Comparison of ENCODE assay signal across 8 mouse cellular contexts in the genomic region with DNA sequence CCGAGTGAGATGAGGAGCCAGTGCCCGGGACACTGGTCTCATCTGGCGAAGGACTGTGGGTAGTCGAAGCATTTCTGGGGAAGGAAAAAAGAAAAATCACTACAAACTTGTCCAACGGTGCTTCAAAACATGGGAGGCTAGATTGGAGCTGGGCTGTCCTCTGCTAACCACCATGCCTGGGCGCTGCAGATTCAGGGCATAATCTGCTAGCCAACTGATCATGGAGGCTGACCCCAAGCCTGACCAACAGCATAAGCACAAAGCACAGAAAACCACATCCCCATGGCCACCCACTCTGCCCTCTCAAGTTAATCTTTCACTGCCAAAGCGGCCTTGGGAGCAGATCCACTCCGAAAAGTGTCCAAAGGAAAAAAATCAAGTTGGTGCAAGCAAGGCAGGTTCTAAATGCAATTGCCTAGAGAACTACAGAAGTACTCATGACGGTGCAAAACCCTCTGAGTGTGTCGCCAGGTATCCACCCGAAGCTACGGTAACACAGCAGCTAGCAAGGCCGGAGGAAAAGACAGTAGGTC. TPM values are rescaled to one million over a fixed set of nuclear protein-coding genes. Genes with fewer than 3 reads are reported as not detected.
DNase-seq lines count a peak whose midpoint lies in the region; ATAC-seq lines count a peak whose summit lies in the region.

No protein-coding gene starts in this region.

- peaks cover 75% of the 10 kb centered on the region for H3K79me2 ChIP-seq in macrophage (ENCODE audit: inconsistent target)

- peak overlapping the region; percentile 93 for H3K27ac ChIP-seq in forebrain, embryonic 16.5 days (ENCODE audit: low read length)
- H3K27ac ChIP-seq in kidney, embryonic 14.5 days (ENCODE audit: low read depth, low read length): peak overlapping the region; percentile 98
- H3K27ac ChIP-seq in macrophage: peak overlapping the region; percentile 66

- no peaks in the 10 kb centered on the region for H3K27me3 ChIP-seq in forebrain, embryonic 16.5 days (replicated peaks; ENCODE audit: control insufficient read depth, insufficient read depth, low read length)
- H3K27me3 ChIP-seq in kidney, embryonic 14.5 days (ENCODE audit: control insufficient read depth, insufficient read depth, low read length): no peaks in the 10 kb centered on the region

- 0 out of 2 replicates have a peak, but pooled peaks cover 3% of the 10 kb centered on the region for H3K9me3 ChIP-seq in forebrain, embryonic 16.5 days (ENCODE audit: control insufficient read depth, low read length)
- H3K9me3 ChIP-seq in kidney, embryonic 14.5 days (ENCODE audit: control insufficient read depth, low read length): 0 out of 2 replicates have a peak, but pooled peaks cover 3% of the 10 kb centered on the region

- peak overlapping the region; percentile 95 for H3K9ac ChIP-seq in forebrain, embryonic 16.5 days (replicated peaks; ENCODE audit: low read depth, low read length)
- peak overlapping the region; percentile 97 for H3K9ac ChIP-seq in kidney, embryonic 14.5 days (ENCODE audit: low read depth, low read length)

- DNase-seq in right cerebral cortex, adult 2 months (ENCODE audit: low spot score in 2 of 2): peak; percentile 14 to 20
- no peak for DNase-seq in right cerebral cortex, adult 18-20 months
- peak; percentile 41 for DNase-seq in c-Kit-negative CD71-positive TER-119-positive erythroid progenitor cells, embryonic 14.5 days (ENCODE audit: low read depth, low spot score)
- peak; percentile 9 for DNase-seq in telencephalon, adult 2 months (ENCODE audit: low read depth, low spot score)
- DNase-seq in urinary bladder, postnatal 10 days (ENCODE audit: low spot score): no peak

- WGBS in forebrain, embryonic 16.5 days: 0% methylated on average over 13 of the region's 13 CpGs
- 1% methylated on average over 13 of the region's 13 CpGs for WGBS in kidney, embryonic 14.5 days
- WGBS in macrophage (ENCODE audit: missing documents): 2% methylated on average over 13 of the region's 13 CpGs

- H3K4me3 ChIP-seq in forebrain, embryonic 16.5 days (replicated peaks; ENCODE audit: low read length): peak overlapping the region; percentile 84
- peak overlapping the region; percentile 91 for H3K4me3 ChIP-seq in kidney, embryonic 14.5 days (ENCODE audit: low read length)
- peak overlapping the region; percentile 83 for H3K4me3 ChIP-seq in macrophage (ENCODE audit: inconsistent target)

- H3K4me1 ChIP-seq in forebrain, embryonic 16.5 days (replicated peaks; ENCODE audit: control insufficient read depth, insufficient read depth, low read length): peaks cover 32% of the 10 kb centered on the region
- peaks cover 18% of the 10 kb centered on the region for H3K4me1 ChIP-seq in kidney, embryonic 14.5 days (ENCODE audit: control insufficient read depth, insufficient read depth, low read length)

- no peak for ATAC-seq in forebrain, embryonic 16.5 days
- ATAC-seq in kidney, embryonic 14.5 days (ENCODE audit: low FRiP score, low TSS enrichment): no peak

- H3K36me3 ChIP-seq in forebrain, embryonic 16.5 days (ENCODE audit: control insufficient read depth, insufficient read depth): peaks cover 21% of the 10 kb centered on the region
- H3K36me3 ChIP-seq in kidney, embryonic 14.5 days (ENCODE audit: control insufficient read depth, insufficient read depth, low read length): peaks cover 43% of the 10 kb centered on the region
- H3K36me3 ChIP-seq in macrophage (ENCODE audit: inconsistent target): peaks cover 45% of the 10 kb centered on the region

- peak overlapping the region; percentile 95 for H3K4me2 ChIP-seq in forebrain, embryonic 16.5 days (ENCODE audit: low read length)
- H3K4me2 ChIP-seq in kidney, embryonic 14.5 days (replicated peaks; ENCODE audit: low read depth, low read length): peak overlapping the region; percentile 67

RNA-seq across cellular contexts. Expression of gene Hspe1, which starts 1.0 kb away (rescaled TPM):
- 215 and 231 TPM in 2 replicates for polyA plus RNA-seq in forebrain, embryonic 16.5 days (2015; fragmentation: Nextera tagmentation; extraction: Ambion mirVana)
- polyA plus RNA-seq in kidney, embryonic 14.5 days (2014; fragmentation: Nextera tagmentation; extraction: Ambion mirVana): 508 and 679 TPM in 2 replicates
- 10 to 100 TPM in 13 of 26 experiments, 1 to 10 TPM in 13; 2.4 to 55.2 (median 9.9) TPM for total RNA-seq in macrophage (2018; cell fraction: chromatin; rRNA removed)
- total RNA-seq in macrophage (2018; cell fraction: cytosol; rRNA removed): 100 to 1,000 TPM; 153 to 311 (median 193) TPM
- 10 to 100 TPM; 18.2 to 90.6 (median 37.6) TPM for total RNA-seq in macrophage (2018; cell fraction: nucleus; rRNA removed)
- polyA plus RNA-seq in macrophage (2018): 207 to 271 TPM (median 256 TPM) in 3 replicates

RNA-seq across cellular contexts. Expression of gene Hspd1, which starts 1.1 kb away (rescaled TPM):
- 295 and 312 TPM in 2 replicates for polyA plus RNA-seq in forebrain, embryonic 16.5 days (2015; fragmentation: Nextera tagmentation; extraction: Ambion mirVana)
- polyA plus RNA-seq in kidney, embryonic 14.5 days (2014; fragmentation: Nextera tagmentation; extraction: Ambion mirVana): 359 and 402 TPM in 2 replicates
- total RNA-seq in macrophage (2018; cell fraction: chromatin; rRNA removed): 10 to 100 TPM; 15.7 to 58.9 (median 30.4) TPM
- total RNA-seq in macrophage (2018; cell fraction: cytosol; rRNA removed): 100 to 1,000 TPM; 110 to 167 (median 137) TPM
- 100 to 1,000 TPM in 3 of 26 experiments, 10 to 100 TPM in 23; 27.5 to 129 (median 71.0) TPM for total RNA-seq in macrophage (2018; cell fraction: nucleus; rRNA removed)
- polyA plus RNA-seq in macrophage (2018): 107 to 280 TPM (median 197 TPM) in 3 replicates

RNA-seq across cellular contexts. Expression of gene Coq10b, which starts 34.4 kb away (rescaled TPM):
- polyA plus RNA-seq in forebrain, embryonic 16.5 days (2015; fragmentation: Nextera tagmentation; extraction: Ambion mirVana): 34.4 and 35.5 TPM in 2 replicates
- polyA plus RNA-seq in kidney, embryonic 14.5 days (2014; fragmentation: Nextera tagmentation; extraction: Ambion mirVana): 14.3 and 15.1 TPM in 2 replicates
- 100 to 1,000 TPM in 5 of 26 experiments, 10 to 100 TPM in 21; 16.5 to 228 (median 53.0) TPM for total RNA-seq in macrophage (2018; cell fraction: chromatin; rRNA removed)
- total RNA-seq in macrophage (2018; cell fraction: cytosol; rRNA removed): 10 to 100 TPM; 17.3 to 73.9 (median 25.2) TPM
- 100 to 1,000 TPM in 5 of 26 experiments, 10 to 100 TPM in 21; 21.2 to 148 (median 48.1) TPM for total RNA-seq in macrophage (2018; cell fraction: nucleus; rRNA removed)
- 15.3 to 21.2 TPM (median 15.4 TPM) in 3 replicates for polyA plus RNA-seq in macrophage (2018)

RNA-seq across cellular contexts. Expression of gene Mob4, which starts 44.1 kb away (rescaled TPM):
- 194 and 201 TPM in 2 replicates for polyA plus RNA-seq in forebrain, embryonic 16.5 days (2015; fragmentation: Nextera tagmentation; extraction: Ambion mirVana)
- 144 and 172 TPM in 2 replicates for polyA plus RNA-seq in kidney, embryonic 14.5 days (2014; fragmentation: Nextera tagmentation; extraction: Ambion mirVana)
- total RNA-seq in macrophage (2018; cell fraction: chromatin; rRNA removed): 100 to 1,000 TPM in 13 of 26 experiments, 10 to 100 TPM in 13; 52.3 to 128 (median 100) TPM
- 10 to 100 TPM; 20.6 to 36.0 (median 29.2) TPM for total RNA-seq in macrophage (2018; cell fraction: cytosol; rRNA removed)
- total RNA-seq in macrophage (2018; cell fraction: nucleus; rRNA removed): 10 to 100 TPM; 31.7 to 89.0 (median 48.4) TPM
- 32.8 to 41.0 TPM (median 37.8 TPM) in 3 replicates for polyA plus RNA-seq in macrophage (2018)

RNA-seq across cellular contexts. Expression of gene Sf3b1, which starts 59.7 kb away (rescaled TPM):
- polyA plus RNA-seq in forebrain, embryonic 16.5 days (2015; fragmentation: Nextera tagmentation; extraction: Ambion mirVana): 379 and 442 TPM in 2 replicates
- polyA plus RNA-seq in kidney, embryonic 14.5 days (2014; fragmentation: Nextera tagmentation; extraction: Ambion mirVana): 309 and 336 TPM in 2 replicates
- total RNA-seq in macrophage (2018; cell fraction: chromatin; rRNA removed): 1,000 to 10,000 TPM in 13 of 26 experiments, 100 to 1,000 TPM in 13; 672 to 1,951 (median 996) TPM
- 100 to 1,000 TPM in 9 of 26 experiments, 10 to 100 TPM in 17; 63.3 to 131 (median 87.3) TPM for total RNA-seq in macrophage (2018; cell fraction: cytosol; rRNA removed)
- 100 to 1,000 TPM; 241 to 834 (median 475) TPM for total RNA-seq in macrophage (2018; cell fraction: nucleus; rRNA removed)
- 84.4 to 101 TPM (median 86.5 TPM) in 3 replicates for polyA plus RNA-seq in macrophage (2018)

Comparison
In these comparisons a context has a peak if more than half of its experiments do, and no peak if none do; other contexts are left out.
1. DNase-seq: peak in right cerebral cortex, adult 2 months (2 of 2), c-Kit-negative CD71-positive TER-119-positive erythroid progenitor cells, embryonic 14.5 days (single experiment) and telencephalon, adult 2 months (single experiment); none in right cerebral cortex, adult 18-20 months (single experiment) and urinary bladder, postnatal 10 days (single experiment).
2. Peak in every context shown above with its lines, with median percentiles within 50 percentile points of each other: H3K27ac ChIP-seq and H3K4me3 ChIP-seq.